Mouse (Mus musculus) kidney, embryonic 14.5 days (tissue): ENCODE measurements around the gene Ech1. TPM values are rescaled to one million over a fixed set of nuclear protein-coding genes. Genes with fewer than 3 reads are reported as not detected.

Source experiments
- ATAC-seq: fragments of 200-750 bp; cut with Nextera tagmentation; 2 replicates; pipeline ENCODE4 v1.8.0; 2017; ENCODE audit warnings: moderate number of reproducible peaks, mild to moderate bottlenecking, moderate TSS enrichment, moderate library complexity; ENCODE audit not compliant: low FRiP score, low TSS enrichment
- H3K27ac ChIP-seq: fragments of 300-500 bp; sonication (generic); 2 replicates; pipeline ENCODE4 v1.5.1; 2014; ENCODE audit warnings: low read depth, mild to moderate bottlenecking, low read length, moderate library complexity, mixed read lengths
- H3K27me3 ChIP-seq: fragments of 300-500 bp; sonication (generic); 2 replicates; pipeline ENCODE4 v1.6.1; 2014; ENCODE audit warnings: mild to moderate bottlenecking, low read length; ENCODE audit not compliant: control insufficient read depth, insufficient read depth
- H3K36me3 ChIP-seq: fragments of 300-500 bp; sonication (generic); 2 replicates; pipeline ENCODE4 v1.6.1; 2014; ENCODE audit warnings: low read length, mixed read lengths; ENCODE audit not compliant: control insufficient read depth, insufficient read depth
- H3K4me1 ChIP-seq: fragments of 300-500 bp; sonication (generic); 2 replicates; pipeline ENCODE4 v1.6.1; 2014; ENCODE audit warnings: low read length, mixed read lengths; ENCODE audit not compliant: control insufficient read depth, insufficient read depth
- H3K4me2 ChIP-seq: fragments of 300-500 bp; sonication (generic); replicated peaks from 2 replicates; pipeline ENCODE4 v1.6.1; 2014; ENCODE audit warnings: low read depth, mild to moderate bottlenecking, low read length
- H3K4me3 ChIP-seq: fragments of 300-500 bp; sonication (generic); 2 replicates; pipeline ENCODE4 v1.5.1; 2014; ENCODE audit warnings: mild to moderate bottlenecking, low read length
- H3K9ac ChIP-seq: fragments of 300-500 bp; sonication (generic); 2 replicates; pipeline ENCODE4 v1.6.1; 2014; ENCODE audit warnings: low read depth, mild to moderate bottlenecking, low read length, moderate library complexity
- H3K9me3 ChIP-seq: fragments of 300-500 bp; sonication (generic); 2 replicates; pipeline ENCODE4 v1.6.1; 2016; ENCODE audit warnings: low read length; ENCODE audit not compliant: control insufficient read depth
- WGBS: fragments of 180-500 bp; shearing (Covaris S2); extraction: QIAGEN DNeasy Blood & Tissue Kit; methylation state at CpG from one replicate; pipeline ENCODE4 v1.1.7; 2014; 5-methylcytosine and 5-hydroxymethylcytosine counted together
- polyA plus RNA-seq: library from polyadenylated mRNA; unstranded; fragments of >200 nt; fragmentation: Nextera tagmentation; extraction: Ambion mirVana; gene quantifications from 2 replicates; pipeline ENCODE4 v1.2.1, GENCODE M21; 2014

The Ech1 gene
- polyA plus RNA-seq, 1 experiment from 2014 or later, result 134 TPM

DNA sequence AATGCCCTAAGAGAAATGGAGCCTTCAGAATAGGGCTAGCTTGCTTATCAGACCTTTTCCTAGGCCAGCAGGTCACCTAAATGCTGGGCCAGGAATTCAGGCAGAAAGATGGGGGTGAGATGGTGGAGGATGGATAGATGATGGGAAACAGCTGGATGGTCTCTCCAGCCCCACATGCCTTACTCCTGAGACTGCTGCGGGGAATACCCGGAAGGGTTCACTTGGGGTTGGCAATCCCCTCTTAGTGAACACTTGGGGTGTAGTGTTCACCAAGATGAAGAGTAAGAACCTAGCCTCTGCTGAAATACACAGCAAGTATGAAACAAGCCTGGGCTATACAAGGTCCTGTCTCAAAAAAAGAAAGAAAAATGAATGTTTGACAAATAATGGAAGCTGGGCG lies 35.8 kb upstream of the Ech1 start:
- peak overlapping the region; percentile 47; the same call in 1 of the 2 replicates for H3K27ac ChIP-seq

DNA sequence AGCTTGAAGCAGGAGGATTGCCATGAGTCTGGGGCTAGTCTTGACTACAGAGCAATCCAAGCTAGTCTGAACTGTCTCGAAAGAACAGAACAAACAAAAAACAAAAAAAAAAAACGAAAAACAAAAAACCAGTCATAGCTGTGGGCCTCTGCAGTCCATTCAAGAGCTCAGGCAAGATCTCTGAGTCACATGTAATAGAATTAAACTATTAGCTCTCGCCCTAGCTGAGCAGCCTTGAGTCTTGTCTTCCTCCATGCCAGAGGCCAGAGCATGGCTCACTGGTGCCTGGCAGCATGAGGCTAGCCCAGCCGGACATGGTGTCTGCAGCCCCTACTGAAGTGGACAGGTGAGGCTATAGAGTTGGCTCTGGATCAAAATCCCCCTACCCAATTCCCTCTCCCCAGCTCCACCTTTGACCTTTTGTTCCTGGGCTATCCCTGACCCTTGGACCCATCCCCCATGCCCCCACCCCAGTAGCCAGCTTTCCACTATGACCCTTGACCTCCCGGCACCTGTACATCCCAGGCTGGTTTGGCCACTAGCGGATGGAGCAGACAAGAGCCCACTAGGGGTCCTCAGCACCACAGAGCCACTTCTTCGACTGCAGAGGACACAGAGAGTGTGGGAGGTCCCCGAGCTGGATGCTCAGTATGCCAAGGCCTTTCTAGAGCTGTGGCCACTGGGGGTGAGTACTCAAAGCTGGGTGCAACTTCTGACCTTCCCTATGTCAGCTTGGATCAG lies 34.8 kb upstream of the Ech1 start:
- no peak overlapping the region for H3K4me3 ChIP-seq
- no peaks in the 10 kb centered on the region; the same call in 1 of the 2 replicates for H3K36me3 ChIP-seq
- 51% methylated on average over 8 of the region's 8 CpGs for WGBS
- H3K4me1 ChIP-seq, result peaks cover 16% of the 10 kb centered on the region
- H3K27me3 ChIP-seq, result no peaks in the 10 kb centered on the region
- ATAC-seq, result peak; percentile 67
- H3K9ac ChIP-seq, result no peak overlapping the region
- 0 out of 2 replicates have a peak overlapping the region, but pooled peaks have one; percentile 30 for H3K27ac ChIP-seq
- no peak overlapping the region for H3K4me2 ChIP-seq
- no peaks in the 10 kb centered on the region for H3K9me3 ChIP-seq

More for the DNA sequence above, 35.8 kb upstream of the Ech1 start:
- H3K27me3 ChIP-seq, result no peaks in the 10 kb centered on the region
- H3K36me3 ChIP-seq, result no peaks in the 10 kb centered on the region; the same call in 1 of the 2 replicates
- H3K9ac ChIP-seq, result no peak overlapping the region
- peaks cover 16% of the 10 kb centered on the region for H3K4me1 ChIP-seq
- 53% methylated on average over 3 of the region's 3 CpGs for WGBS
- no peak for ATAC-seq
- H3K4me2 ChIP-seq, result no peak overlapping the region
- H3K4me3 ChIP-seq, result no peak overlapping the region
- H3K9me3 ChIP-seq, result no peaks in the 10 kb centered on the region

DNA sequence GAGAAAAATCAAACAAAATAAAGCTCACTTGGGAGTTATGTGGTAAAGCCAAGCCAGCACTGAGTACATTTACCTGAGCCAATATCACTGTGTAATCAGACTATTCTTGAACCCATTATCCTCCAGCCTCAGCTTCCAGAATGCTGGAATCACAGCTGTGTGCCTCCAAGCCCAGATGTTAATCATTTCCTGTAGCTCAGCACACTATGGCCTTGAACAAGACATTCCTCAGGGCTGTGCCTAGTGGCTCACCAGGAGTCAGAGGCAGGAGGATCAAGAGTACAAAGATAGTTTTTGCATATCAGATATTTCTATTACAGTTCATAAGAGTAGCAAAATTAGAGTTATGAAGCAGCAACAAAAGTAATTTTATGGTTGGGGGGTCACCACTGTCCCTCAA lies 33.3 kb upstream of the Ech1 start:
- H3K9ac ChIP-seq, result no peak overlapping the region
- no peak for ATAC-seq
- H3K4me1 ChIP-seq, result peaks cover 16% of the 10 kb centered on the region
- H3K36me3 ChIP-seq, result no peaks in the 10 kb centered on the region; the same call in 1 of the 2 replicates
- H3K4me3 ChIP-seq, result no peak overlapping the region
- no peak overlapping the region for H3K27ac ChIP-seq
- H3K27me3 ChIP-seq, result no peaks in the 10 kb centered on the region
- no peaks in the 10 kb centered on the region for H3K9me3 ChIP-seq
- no peak overlapping the region for H3K4me2 ChIP-seq

DNA sequence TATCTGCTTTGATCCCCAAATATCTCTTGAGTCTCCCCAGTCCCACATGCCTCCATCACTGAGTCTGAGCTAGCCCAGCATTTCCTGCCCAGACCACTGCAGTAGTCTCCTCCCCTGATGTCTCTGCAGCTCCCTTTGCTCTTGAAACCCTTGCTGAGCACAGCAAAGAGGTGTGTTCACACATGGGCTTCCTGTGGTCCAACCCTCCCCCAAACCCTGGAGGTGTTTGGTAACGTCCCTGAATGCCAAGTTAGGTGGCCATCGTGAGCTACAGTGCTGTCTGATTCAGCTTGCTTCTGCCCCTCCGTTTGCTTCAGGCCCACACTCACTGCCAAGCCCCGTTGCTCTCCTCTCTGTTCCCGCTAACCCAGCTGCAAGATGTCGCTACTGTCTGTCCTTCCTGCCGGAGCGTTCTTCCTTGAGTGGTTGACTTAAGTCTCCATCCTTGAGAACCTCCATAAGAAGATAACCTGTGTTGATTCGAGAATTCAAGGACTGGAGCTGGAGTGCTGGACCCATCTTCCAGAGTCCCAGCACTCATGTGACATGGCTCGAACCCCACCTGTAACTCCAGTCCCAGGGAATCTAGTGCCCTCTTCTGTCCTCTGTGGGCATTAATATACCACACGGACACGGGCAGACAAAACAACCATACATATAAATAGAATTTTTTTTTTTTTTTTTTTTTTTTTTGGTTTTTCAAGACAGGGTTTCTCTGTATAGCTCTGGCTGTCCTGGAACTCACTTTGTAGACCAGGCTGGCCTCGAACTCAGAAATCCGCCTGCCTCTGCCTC lies 32.4 kb upstream of the Ech1 start:
- no peaks in the 10 kb centered on the region for H3K9me3 ChIP-seq
- H3K36me3 ChIP-seq, result no peaks in the 10 kb centered on the region; the same call in 1 of the 2 replicates
- no peak overlapping the region for H3K4me3 ChIP-seq
- H3K4me2 ChIP-seq, result no peak overlapping the region
- H3K27ac ChIP-seq, result no peak overlapping the region
- ATAC-seq, result no peak
- H3K9ac ChIP-seq, result no peak overlapping the region
- WGBS, result 76% methylated on average over 13 of the region's 14 CpGs
- H3K27me3 ChIP-seq, result no peaks in the 10 kb centered on the region
- H3K4me1 ChIP-seq, result peaks cover 20% of the 10 kb centered on the region

DNA sequence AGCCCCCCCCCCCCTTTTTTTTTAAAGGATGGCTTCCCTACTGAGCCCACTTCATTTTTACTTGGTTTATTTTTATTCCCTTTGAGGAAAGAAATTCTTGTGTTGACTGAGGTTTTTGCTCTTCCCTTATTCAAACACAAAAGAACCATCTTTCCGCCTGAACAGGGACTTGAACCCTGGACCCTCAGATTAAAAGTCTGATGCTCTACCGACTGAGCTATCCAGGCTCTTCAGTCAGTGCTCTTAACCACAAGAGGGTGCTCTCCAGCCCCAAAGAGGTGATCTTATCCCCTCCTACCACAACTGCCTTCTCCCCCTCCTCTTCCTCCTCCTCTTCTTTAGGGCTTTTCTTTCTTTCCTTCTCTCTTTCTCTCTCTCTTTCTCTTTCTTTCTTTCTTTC lies 31.2 kb upstream of the Ech1 start:
- Histone ChIP-seq H3K4me3 (no peak overlapping the region), H3K27ac (no peak overlapping the region), H3K9me3 (no peaks in the 10 kb centered on the region), H3K9ac (no peak overlapping the region), H3K27me3 (no peaks in the 10 kb centered on the region), H3K4me2 (no peak overlapping the region), H3K36me3 (no peaks in the 10 kb centered on the region), H3K4me1 (peaks cover 15% of the 10 kb centered on the region)
- WGBS, result 38% methylated on average over 2 of the region's 2 CpGs
- no peak for ATAC-seq

DNA sequence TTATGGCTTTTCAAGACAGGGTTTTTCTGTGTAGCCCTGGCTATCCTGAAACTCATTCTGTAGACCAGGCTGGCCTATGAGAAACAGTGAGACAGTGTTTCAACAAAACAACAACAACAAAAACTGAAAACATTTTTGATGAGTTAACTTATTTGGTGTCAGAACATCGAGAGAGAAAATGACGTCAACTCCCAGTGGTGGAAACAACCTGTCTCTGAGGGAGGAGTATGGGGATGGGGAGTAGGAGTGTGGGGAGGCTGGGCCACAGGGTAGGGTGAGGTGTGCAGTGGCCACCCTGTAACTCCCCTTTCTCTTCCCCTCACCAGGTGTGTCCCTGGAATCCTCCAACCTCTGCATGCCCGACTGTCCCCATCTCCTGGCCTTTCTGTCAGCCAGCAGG lies 30.5 kb upstream of the Ech1 start:
- no peaks in the 10 kb centered on the region for H3K27me3 ChIP-seq
- ATAC-seq, result no peak
- no peak overlapping the region for H3K4me3 ChIP-seq
- H3K9ac ChIP-seq, result no peak overlapping the region
- no peak overlapping the region for H3K27ac ChIP-seq
- H3K36me3 ChIP-seq, result no peaks in the 10 kb centered on the region
- whole genome bisulfite sequencing, result 75% methylated on average over 3 of the region's 3 CpGs
- H3K4me1 ChIP-seq, result peaks cover 9% of the 10 kb centered on the region; the same call in 1 of the 2 replicates
- no peaks in the 10 kb centered on the region for H3K9me3 ChIP-seq
- no peak overlapping the region for H3K4me2 ChIP-seq

DNA sequence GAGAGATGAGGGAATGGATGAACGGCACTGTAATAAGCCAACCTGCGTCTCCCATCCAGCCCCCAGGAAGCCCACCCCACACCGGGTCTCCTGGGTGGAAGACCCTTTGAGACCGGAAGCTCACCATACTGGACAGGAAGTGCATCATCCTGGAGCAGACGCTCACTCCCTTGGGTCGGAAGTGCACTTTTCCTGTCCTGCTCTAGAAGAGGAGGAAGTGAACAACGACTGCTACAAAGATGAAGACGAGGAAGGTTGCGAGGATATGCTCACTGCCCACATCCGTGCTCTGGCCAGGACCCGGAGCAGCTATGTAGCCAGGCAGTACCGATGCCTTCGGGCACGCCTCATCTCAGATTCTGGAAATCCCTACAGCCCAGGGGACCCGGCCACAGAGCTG lies 29.2 kb upstream of the Ech1 start:
- peak overlapping the region; percentile 5 for H3K4me2 ChIP-seq
- H3K4me1 ChIP-seq, result 0 out of 2 replicates have a peak, but pooled peaks cover 4% of the 10 kb centered on the region
- no peaks in the 10 kb centered on the region for H3K36me3 ChIP-seq
- H3K9ac ChIP-seq, result no peak overlapping the region
- H3K4me3 ChIP-seq, result no peak overlapping the region
- no peaks in the 10 kb centered on the region for H3K9me3 ChIP-seq
- no peak for ATAC-seq
- H3K27me3 ChIP-seq, result no peaks in the 10 kb centered on the region
- WGBS, result 74% methylated on average over 15 of the region's 15 CpGs
- peak overlapping the region; percentile 34; the same call in 1 of the 2 replicates for H3K27ac ChIP-seq

DNA sequence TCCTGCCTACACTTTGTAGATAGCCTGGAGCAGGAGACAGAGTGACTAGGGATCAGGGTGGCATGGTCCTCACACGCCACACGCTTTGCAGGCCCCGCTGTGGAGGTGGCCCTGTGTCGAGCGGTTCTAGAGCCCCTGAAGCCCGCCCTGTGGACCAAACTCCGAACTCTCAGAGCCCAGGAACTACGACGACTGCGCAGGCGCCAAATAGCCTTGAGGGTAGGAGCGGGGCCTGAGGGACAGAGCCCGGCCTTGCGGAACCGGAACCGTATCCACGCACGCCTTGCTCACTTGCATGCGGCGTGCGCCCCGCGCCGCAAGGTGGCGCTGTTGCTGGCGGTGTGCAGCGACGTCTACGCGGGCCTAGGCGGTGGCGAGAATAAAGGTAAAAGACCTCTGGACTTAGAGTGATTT lies 28.4 kb upstream of the Ech1 start:
- 16% methylated on average over 32 of the region's 32 CpGs for WGBS
- ATAC-seq, result peak; percentile 84
- Histone ChIP-seq H3K27ac (peak overlapping the region; percentile 34; the same call in 1 of the 2 replicates), H3K4me3 (peak overlapping the region; percentile 6), H3K27me3 (no peaks in the 10 kb centered on the region), H3K4me2 (peak overlapping the region; percentile 36), H3K9me3 (no peaks in the 10 kb centered on the region), H3K36me3 (no peaks in the 10 kb centered on the region), H3K4me1 (peaks cover 8% of the 10 kb centered on the region), H3K9ac (peak overlapping the region; percentile 1; the same call in 1 of the 2 replicates)

DNA sequence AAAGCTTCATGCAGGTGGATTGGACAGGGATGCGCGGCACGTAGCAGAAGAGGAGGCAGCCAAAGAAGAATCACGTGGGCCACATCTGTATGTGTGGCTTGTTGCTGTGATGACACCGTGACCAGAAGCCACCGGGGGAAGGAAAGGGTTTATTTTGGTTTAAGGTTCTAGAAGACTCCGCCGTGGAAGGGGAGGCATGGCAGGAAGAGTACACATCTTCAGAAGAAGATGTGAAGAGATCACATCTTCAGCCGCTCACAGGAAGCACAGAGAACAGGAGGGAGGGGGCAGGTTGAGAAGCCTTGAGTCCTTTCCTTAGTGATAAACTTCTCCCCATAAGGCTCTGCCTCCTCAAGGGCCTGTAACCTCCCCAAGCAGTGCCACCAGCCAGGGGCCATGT lies 25.0 kb upstream of the Ech1 start:
- Histone ChIP-seq H3K4me1 (peaks cover 31% of the 10 kb centered on the region), H3K4me2 (no peak overlapping the region), H3K27ac (no peak overlapping the region), H3K9ac (no peak overlapping the region), H3K36me3 (no peaks in the 10 kb centered on the region), H3K27me3 (no peaks in the 10 kb centered on the region), H3K4me3 (no peak overlapping the region), H3K9me3 (no peaks in the 10 kb centered on the region)
- ATAC-seq, result no peak
- WGBS, result 94% methylated on average over 9 of the region's 9 CpGs
